Mouse (Mus musculus): ENCODE data around the gene B4galnt4. TPM values are rescaled to one million over a fixed set of nuclear protein-coding genes. Genes with fewer than 3 reads are reported as not detected.

The B4galnt4 gene
- polyA plus RNA-seq, 1 experiment from 2014 or later, result 19.5 TPM

- Histone ChIP-seq H3K9me3 (ENCODE audit: control insufficient read depth, low read length) (no peaks in the 10 kb centered on the region), H3K4me2 (no peak overlapping the region), H3K4me3 (ENCODE audit: low read depth, low read length) (no peak overlapping the region), H3K27ac (ENCODE audit: low read depth, low read length) (no peak overlapping the region), H3K9ac (ENCODE audit: low read length) (no peak overlapping the region), H3K4me1 (ENCODE audit: control insufficient read depth, insufficient read depth, low read length) (peaks cover 4% of the 10 kb centered on the region; the same call in 1 of the 2 replicates), H3K36me3 (ENCODE audit: control insufficient read depth, insufficient read depth, low read length) (no peaks in the 10 kb centered on the region), H3K27me3 (ENCODE audit: control insufficient read depth, insufficient read depth, low read length) (no peaks in the 10 kb centered on the region)
- DNase-seq (ENCODE audit: low spot score, missing footprints) (no peak), ATAC-seq (ENCODE audit: low FRiP score) (no peak)
- 90% methylated on average over 4 of the region's 4 CpGs for WGBS
These were observed 8.9 kb upstream of the B4galnt4 start for GRCm38 (mm10) chr7:141052016-141052415.

GRCm38 (mm10) chr7:141052421-141052820 is 8.5 kb upstream of the B4galnt4 start:
- no peaks in the 10 kb centered on the region for H3K27me3 ChIP-seq (ENCODE audit: control insufficient read depth, insufficient read depth, low read length)
- no peak overlapping the region for H3K27ac ChIP-seq (ENCODE audit: low read depth, low read length)
- ATAC-seq (ENCODE audit: low FRiP score) (no peak), DNase-seq (ENCODE audit: low spot score, missing footprints) (no peak)
- H3K9me3 ChIP-seq (ENCODE audit: control insufficient read depth, low read length), result no peaks in the 10 kb centered on the region
- WGBS, result 75% methylated on average over 2 of the region's 2 CpGs
- H3K4me1 ChIP-seq (ENCODE audit: control insufficient read depth, insufficient read depth, low read length), result peaks cover 4% of the 10 kb centered on the region; the same call in 1 of the 2 replicates
- H3K4me3 ChIP-seq (ENCODE audit: low read depth, low read length), result no peak overlapping the region
- no peak overlapping the region for H3K9ac ChIP-seq (ENCODE audit: low read length)
- no peaks in the 10 kb centered on the region for H3K36me3 ChIP-seq (ENCODE audit: control insufficient read depth, insufficient read depth, low read length)
- H3K4me2 ChIP-seq, result no peak overlapping the region

- WGBS, result 83% methylated on average over 4 of the region's 4 CpGs
- no peaks in the 10 kb centered on the region for H3K36me3 ChIP-seq (ENCODE audit: control insufficient read depth, insufficient read depth, low read length)
- DNase-seq (ENCODE audit: low spot score, missing footprints), result no peak
- no peaks in the 10 kb centered on the region for H3K9me3 ChIP-seq (ENCODE audit: control insufficient read depth, low read length)
- H3K27me3 ChIP-seq (ENCODE audit: control insufficient read depth, insufficient read depth, low read length), result no peaks in the 10 kb centered on the region
- no peak overlapping the region for H3K4me2 ChIP-seq
- no peak for ATAC-seq (ENCODE audit: low FRiP score)
- no peaks in the 10 kb centered on the region for H3K4me1 ChIP-seq (ENCODE audit: control insufficient read depth, insufficient read depth, low read length)
- no peak overlapping the region for H3K27ac ChIP-seq (ENCODE audit: low read depth, low read length)
- no peak overlapping the region for H3K9ac ChIP-seq (ENCODE audit: low read length)
- H3K4me3 ChIP-seq (ENCODE audit: low read depth, low read length), result no peak overlapping the region
These were observed 5.1 kb upstream of the B4galnt4 start for GRCm38 (mm10) chr7:141055785-141056184.

- Histone ChIP-seq H3K4me3 (ENCODE audit: low read depth, low read length) (no peak overlapping the region), H3K4me1 (ENCODE audit: control insufficient read depth, insufficient read depth, low read length) (peaks cover 7% of the 10 kb centered on the region), H3K27ac (ENCODE audit: low read depth, low read length) (no peak overlapping the region), H3K9ac (ENCODE audit: low read length) (no peak overlapping the region), H3K4me2 (no peak overlapping the region), H3K9me3 (ENCODE audit: control insufficient read depth, low read length) (no peaks in the 10 kb centered on the region), H3K27me3 (ENCODE audit: control insufficient read depth, insufficient read depth, low read length) (no peaks in the 10 kb centered on the region), H3K36me3 (ENCODE audit: control insufficient read depth, insufficient read depth, low read length) (no peaks in the 10 kb centered on the region)
- ATAC-seq (ENCODE audit: low FRiP score), result no peak
- no peak for DNase-seq (ENCODE audit: low spot score, missing footprints)
- 93% methylated on average over 6 of the region's 6 CpGs for WGBS
These were observed 3.9 kb upstream of the B4galnt4 start for GRCm38 (mm10) chr7:141056976-141057375.

DNA sequence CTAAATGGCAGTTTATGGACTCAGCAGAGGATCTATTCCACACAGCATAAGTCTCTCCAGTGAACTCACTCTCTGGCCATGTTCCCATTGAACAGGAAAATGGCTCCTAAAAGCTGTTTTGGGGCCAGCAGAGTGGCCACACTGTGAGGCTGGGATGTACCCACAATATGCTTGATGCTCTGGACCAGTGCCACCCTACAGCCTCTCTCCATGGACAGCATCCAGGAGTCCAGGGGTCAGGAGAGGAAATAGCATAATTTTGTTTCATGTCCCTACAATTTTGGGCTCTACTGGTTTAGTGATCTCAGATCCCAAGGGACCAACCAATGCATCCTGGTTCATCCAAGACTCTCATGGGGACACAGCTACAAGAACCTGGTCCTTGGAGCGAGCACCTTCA is 3.4 kb upstream of the B4galnt4 start:
- Histone ChIP-seq H3K4me1 (ENCODE audit: control insufficient read depth, insufficient read depth, low read length) (peaks cover 11% of the 10 kb centered on the region), H3K27ac (ENCODE audit: low read depth, low read length) (no peak overlapping the region), H3K27me3 (ENCODE audit: control insufficient read depth, insufficient read depth, low read length) (no peaks in the 10 kb centered on the region), H3K9ac (ENCODE audit: low read length) (no peak overlapping the region), H3K9me3 (ENCODE audit: control insufficient read depth, low read length) (no peaks in the 10 kb centered on the region), H3K4me3 (ENCODE audit: low read depth, low read length) (no peak overlapping the region), H3K36me3 (ENCODE audit: control insufficient read depth, insufficient read depth, low read length) (no peaks in the 10 kb centered on the region), H3K4me2 (no peak overlapping the region)
- ATAC-seq (ENCODE audit: low FRiP score) (no peak), DNase-seq (ENCODE audit: low spot score, missing footprints) (no peak)
- 93% methylated on average over 1 of the region's 1 CpGs for WGBS

GRCm38 (mm10) chr7:141058601-141059341 is 2.1 kb upstream of the B4galnt4 start:
- Histone ChIP-seq H3K4me1 (ENCODE audit: control insufficient read depth, insufficient read depth, low read length) (peaks cover 11% of the 10 kb centered on the region), H3K27ac (ENCODE audit: low read depth, low read length) (no peak overlapping the region), H3K9me3 (ENCODE audit: control insufficient read depth, low read length) (no peaks in the 10 kb centered on the region), H3K9ac (ENCODE audit: low read length) (no peak overlapping the region), H3K4me2 (no peak overlapping the region), H3K27me3 (ENCODE audit: control insufficient read depth, insufficient read depth, low read length) (no peaks in the 10 kb centered on the region), H3K36me3 (ENCODE audit: control insufficient read depth, insufficient read depth, low read length) (no peaks in the 10 kb centered on the region; the same call in 1 of the 2 replicates), H3K4me3 (ENCODE audit: low read depth, low read length) (no peak overlapping the region)
- no peak for ATAC-seq (ENCODE audit: low FRiP score)
- 91% methylated on average over 14 of the region's 14 CpGs for WGBS
- DNase-seq (ENCODE audit: low spot score, missing footprints), result no peak

- ATAC-seq (ENCODE audit: low FRiP score), result no peak
- Histone ChIP-seq H3K9me3 (ENCODE audit: control insufficient read depth, low read length) (no peaks in the 10 kb centered on the region), H3K4me2 (peak overlapping the region; percentile 93), H3K36me3 (ENCODE audit: control insufficient read depth, insufficient read depth, low read length) (peaks cover 10% of the 10 kb centered on the region; the same call in 1 of the 2 replicates), H3K4me1 (ENCODE audit: control insufficient read depth, insufficient read depth, low read length) (peaks cover 11% of the 10 kb centered on the region), H3K27me3 (ENCODE audit: control insufficient read depth, insufficient read depth, low read length) (no peaks in the 10 kb centered on the region), H3K9ac (ENCODE audit: low read length) (peak overlapping the region; percentile 98), H3K4me3 (ENCODE audit: low read depth, low read length) (peak overlapping the region; percentile 89), H3K27ac (ENCODE audit: low read depth, low read length) (no peak overlapping the region)
- WGBS, result 63% methylated on average over 2 of the region's 2 CpGs
- no peak for DNase-seq (ENCODE audit: low spot score, missing footprints)
These were observed 975 bp upstream of the B4galnt4 start for GRCm38 (mm10) chr7:141059929-141060328.

GRCm38 (mm10) chr7:141061269-141061692 is 377 bp downstream of the B4galnt4 start:
- Histone ChIP-seq H3K9ac (ENCODE audit: low read length) (peak overlapping the region; percentile 98), H3K4me3 (ENCODE audit: low read depth, low read length) (peak overlapping the region; percentile 89), H3K36me3 (ENCODE audit: control insufficient read depth, insufficient read depth, low read length) (peaks cover 14% of the 10 kb centered on the region; the same call in 1 of the 2 replicates), H3K4me1 (ENCODE audit: control insufficient read depth, insufficient read depth, low read length) (peaks cover 11% of the 10 kb centered on the region), H3K9me3 (ENCODE audit: control insufficient read depth, low read length) (no peaks in the 10 kb centered on the region), H3K27me3 (ENCODE audit: control insufficient read depth, insufficient read depth, low read length) (no peaks in the 10 kb centered on the region), H3K4me2 (peak overlapping the region; percentile 93), H3K27ac (ENCODE audit: low read depth, low read length) (peak overlapping the region; percentile 54)
- DNase-seq (ENCODE audit: low spot score, missing footprints) (peak; percentile 96), ATAC-seq (ENCODE audit: low FRiP score) (peak; percentile 80)
- WGBS, result under 1% methylated on average over 37 of the region's 37 CpGs

DNA sequence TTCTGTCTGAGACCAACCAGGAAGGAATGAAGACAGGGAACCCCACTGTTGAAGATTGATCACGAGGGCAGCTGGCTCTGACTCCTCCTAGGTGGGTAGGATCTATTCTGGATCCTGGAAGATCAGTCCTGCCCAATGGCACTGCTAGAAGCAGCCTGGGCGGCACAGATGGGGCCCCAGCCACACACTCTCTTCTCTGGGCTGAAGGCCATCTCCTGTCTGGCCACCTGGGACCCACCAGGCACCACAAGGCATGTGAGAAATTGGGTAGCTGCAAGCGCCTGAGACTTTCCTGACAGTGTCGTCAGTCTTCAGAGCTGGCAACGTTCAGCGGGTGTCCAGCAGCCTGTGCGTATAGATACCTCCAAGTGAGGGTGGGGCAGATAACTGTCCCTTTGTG is 1.6 kb downstream of the B4galnt4 start:
- Histone ChIP-seq H3K4me2 (no peak overlapping the region; the same call in 1 of the 2 replicates), H3K36me3 (ENCODE audit: control insufficient read depth, insufficient read depth, low read length) (peaks cover 14% of the 10 kb centered on the region; the same call in 1 of the 2 replicates)

More for the DNA sequence above, 1.6 kb downstream of the B4galnt4 start:
- no peak for ATAC-seq (ENCODE audit: low FRiP score)
- Histone ChIP-seq H3K9ac (ENCODE audit: low read length) (no peak overlapping the region), H3K27ac (ENCODE audit: low read depth, low read length) (no peak overlapping the region), H3K4me3 (ENCODE audit: low read depth, low read length) (no peak overlapping the region), H3K9me3 (ENCODE audit: control insufficient read depth, low read length) (no peaks in the 10 kb centered on the region), H3K4me1 (ENCODE audit: control insufficient read depth, insufficient read depth, low read length) (peaks cover 11% of the 10 kb centered on the region), H3K27me3 (ENCODE audit: control insufficient read depth, insufficient read depth, low read length) (no peaks in the 10 kb centered on the region)
- DNase-seq (ENCODE audit: low spot score, missing footprints), result no peak
- 87% methylated on average over 7 of the region's 7 CpGs for WGBS
